Mouse (Mus musculus) mature B cell (primary cell): ENCODE results near the gene Sh3rf1.

Source experiments
- in situ Hi-C: fragments of 300-500 bp; cut with MboI; formaldehyde crosslinking; loops from 2 replicates; pipeline ENCODE4 v1.14.3; 2019

Gene Sh3rf1

GRCm38 (mm10) chr8:61322462-61322861 lies 98.8 kb downstream of the Sh3rf1 start:
- in situ Hi-C loops, result no loop called here

- in situ Hi-C loops, result no loop called here
These were observed 100.8 kb downstream of the Sh3rf1 start for GRCm38 (mm10) chr8:61324363-61324914.

- in situ Hi-C loops, result no loop called here
These were observed 101.5 kb downstream of the Sh3rf1 start for GRCm38 (mm10) chr8:61325014-61325715.

- in situ Hi-C loops, result no loop called here
These were observed 102.6 kb downstream of the Sh3rf1 start for GRCm38 (mm10) chr8:61326281-61326680.

GRCm38 (mm10) chr8:61327333-61327732 lies 103.7 kb downstream of the Sh3rf1 start:
- in situ Hi-C loops, result no loop called here

- in situ Hi-C loops, result no loop called here
These were observed 116.0 kb downstream of the Sh3rf1 start for GRCm38 (mm10) chr8:61339629-61340028.

GRCm38 (mm10) chr8:61340283-61340984 lies 116.8 kb downstream of the Sh3rf1 start:
- in situ Hi-C loops, result no loop called here

- in situ Hi-C loops, result no loop called here
These were observed 118.1 kb downstream of the Sh3rf1 start for GRCm38 (mm10) chr8:61341587-61342441.

GRCm38 (mm10) chr8:61342473-61343026 lies 118.9 kb downstream of the Sh3rf1 start:
- in situ Hi-C loops, result no loop called here

GRCm38 (mm10) chr8:61344435-61344834 lies 120.8 kb downstream of the Sh3rf1 start:
- in situ Hi-C loops, result no loop called here

GRCm38 (mm10) chr8:61346941-61347340 lies 123.3 kb downstream of the Sh3rf1 start:
- in situ Hi-C loops, result no loop called here

GRCm38 (mm10) chr8:61347526-61347925 lies 123.9 kb downstream of the Sh3rf1 start:
- in situ Hi-C loops, result no loop called here

- in situ Hi-C loops, result no loop called here
These were observed 124.4 kb downstream of the Sh3rf1 start for GRCm38 (mm10) chr8:61348029-61348428.

- in situ Hi-C loops, result no loop called here
These were observed 124.8 kb downstream of the Sh3rf1 start for GRCm38 (mm10) chr8:61348518-61348917.

GRCm38 (mm10) chr8:61350443-61350842 lies 126.8 kb downstream of the Sh3rf1 start:
- in situ Hi-C loops, result no loop called here

- in situ Hi-C loops, result no loop called here
These were observed 128.0 kb downstream of the Sh3rf1 start for GRCm38 (mm10) chr8:61351638-61352037.

- in situ Hi-C loops, result no loop called here
These were observed 131.8 kb downstream of the Sh3rf1 start for GRCm38 (mm10) chr8:61355503-61355902.

GRCm38 (mm10) chr8:61359004-61359403 lies 135.3 kb downstream of the Sh3rf1 start:
- in situ Hi-C loops, result no loop called here

GRCm38 (mm10) chr8:61359851-61360272 lies 136.2 kb downstream of the Sh3rf1 start:
- in situ Hi-C loops, result no loop called here

- in situ Hi-C loops, result no loop called here
These were observed 136.7 kb downstream of the Sh3rf1 start for GRCm38 (mm10) chr8:61360362-61360761.

- in situ Hi-C loops, result no loop called here
These were observed 137.8 kb downstream of the Sh3rf1 start for GRCm38 (mm10) chr8:61361476-61361875.
